Mouse (Mus musculus): ENCODE data around the gene Gm2381.
"Not testable (repeated sequence)": the region's sequence is repeated elsewhere in the genome, so short reads cannot be mapped to it uniquely, and the experiment has no call there.

Gm2381 gene

GRCm38 (mm10) chr7:42866801-42867458 lies at the start of gene Gm2381:
TSS of gene Gm2381 (minus strand) at chr7:42867234.
- DNase-seq: not testable (repeated sequence)

DNA sequence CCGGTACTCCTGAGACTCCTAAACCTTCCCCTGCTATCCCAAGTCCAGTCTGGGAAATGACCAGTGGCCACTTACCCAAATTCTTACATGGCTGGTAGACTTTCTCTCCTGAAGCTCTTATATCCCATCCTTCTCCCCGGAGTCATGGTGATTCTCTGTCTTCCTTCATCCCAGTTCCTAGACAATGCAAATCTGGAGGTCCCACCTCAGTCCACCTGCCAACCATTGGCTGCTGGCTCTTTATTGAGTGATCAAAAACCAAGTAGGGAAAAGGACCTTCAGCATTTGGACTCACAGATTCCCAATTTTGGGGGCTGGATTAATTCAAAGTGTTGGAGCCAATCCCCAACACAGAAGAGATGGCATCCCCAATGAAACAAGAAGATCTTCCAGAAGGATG lies 31.0 kb upstream of the Gm2381 start:
- DNase-seq: not testable (repeated sequence)

GRCm38 (mm10) chr7:42878090-42878489 lies 11.1 kb upstream of the Gm2381 start:
- no peak for DNase-seq

GRCm38 (mm10) chr7:42838366-42838765 lies 28.7 kb downstream of the Gm2381 start:
- DNase-seq: not testable (repeated sequence)

DNA sequence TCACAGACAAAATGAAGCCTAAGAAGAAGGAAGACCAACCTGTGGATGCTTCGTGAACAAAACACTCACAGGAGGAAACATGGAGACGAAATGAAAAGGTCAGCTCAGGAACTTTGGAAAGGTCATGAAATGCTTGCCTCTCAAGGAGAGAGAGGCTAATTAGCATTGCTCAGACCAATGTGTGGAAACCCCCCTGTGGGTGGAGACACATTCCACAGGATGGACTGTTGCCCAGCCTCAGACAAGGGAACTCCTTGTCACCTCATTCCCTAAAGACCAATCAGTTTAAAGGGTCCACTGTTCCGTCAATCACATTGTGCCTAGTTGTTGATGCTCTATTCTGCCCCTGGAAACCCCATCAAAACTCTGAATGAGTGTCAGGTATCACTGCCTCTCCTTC lies 34.8 kb downstream of the Gm2381 start:
- DNase-seq: no peak

GRCm38 (mm10) chr7:42793425-42793824 lies 73.6 kb downstream of the Gm2381 start, which contains the start of gene Vmn2r62:
TSS of gene Vmn2r62 (minus strand) at chr7:42793525.
- not testable (repeated sequence) for DNase-seq

Measured in spleen, adult 18-20 months (tissue).